Mouse (Mus musculus) ES-Bruce4 (cell line): ENCODE data around the gene Ccz1.

Source experiments
- CTCF ChIP-seq: IDR thresholded peaks from one replicate; pipeline ENCODE4 v1.8.1; 2011; ENCODE audit warnings: low read depth, low read length
- EP300 ChIP-seq: IDR thresholded peaks from 2 replicates; pipeline ENCODE4 v1.6.1; 2011; ENCODE audit warnings: low read depth, low read length; ENCODE audit not compliant: insufficient read depth

- TF ChIP-seq EP300 = no peak
- TF ChIP-seq CTCF = no peak
Measured at GRCm38 (mm10) chr5:144039886-144040285, 25.2 kb upstream of the Ccz1 start.
